Mouse (Mus musculus): ENCODE measurements around the gene Stard9.
A peak's percentile ranks its signal among the peaks of the same experiment; 100 is the strongest.
"Not testable (repeated sequence)": the region's sequence is repeated elsewhere in the genome, so short reads cannot be mapped to it uniquely, and the experiment has no call there.

Stard9 gene

GRCm38 (mm10) chr2:120654693-120655092 is 25.8 kb downstream of the Stard9 start:
- no peak for DNase-seq (ENCODE audit: low spot score)

- DNase-seq (ENCODE audit: low spot score) = no peak
Observed at GRCm38 (mm10) chr2:120655905-120656304, 27.0 kb downstream of the Stard9 start.

GRCm38 (mm10) chr2:120656711-120657110 is 27.8 kb downstream of the Stard9 start:
- DNase-seq (ENCODE audit: low spot score) = no peak

GRCm38 (mm10) chr2:120658486-120658885 is 29.6 kb downstream of the Stard9 start:
- no peak for DNase-seq (ENCODE audit: low spot score)

GRCm38 (mm10) chr2:120659318-120659717 is 30.4 kb downstream of the Stard9 start:
- no peak for DNase-seq (ENCODE audit: low spot score)

DNA sequence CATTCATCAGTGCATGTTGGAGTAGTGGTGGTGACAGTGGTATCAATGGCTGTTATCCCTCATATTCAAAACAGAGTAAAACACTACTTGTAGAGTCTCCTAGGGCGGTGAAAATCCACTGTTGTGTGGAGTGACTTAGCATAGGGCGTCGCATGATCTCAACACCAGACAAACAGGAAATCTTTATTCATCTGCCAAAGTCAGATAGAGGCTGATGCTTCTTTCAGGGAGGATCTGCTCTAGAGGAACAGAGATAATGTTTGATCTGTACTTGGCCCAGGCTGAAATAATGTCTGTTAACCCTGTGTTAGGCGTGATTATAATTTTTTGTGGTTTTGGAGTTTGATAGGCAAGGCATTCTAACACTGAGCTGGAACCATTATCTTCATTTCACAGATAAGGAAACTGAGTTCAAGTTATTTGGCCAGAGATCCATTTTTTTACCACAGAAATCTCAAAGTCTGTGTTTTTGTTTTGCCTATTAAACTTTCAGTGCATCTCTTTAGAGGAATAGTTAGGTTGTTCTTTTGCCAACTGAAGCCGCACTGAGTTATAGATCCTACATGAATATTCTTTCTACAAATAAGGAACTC is 31.7 kb downstream of the Stard9 start:
- DNase-seq (ENCODE audit: low spot score) = no peak

- no peak for DNase-seq (ENCODE audit: low spot score)
Observed at GRCm38 (mm10) chr2:120662766-120663165, 33.8 kb downstream of the Stard9 start.

GRCm38 (mm10) chr2:120663491-120664154 is 34.7 kb downstream of the Stard9 start:
- DNase-seq (ENCODE audit: low spot score) = no peak

DNA sequence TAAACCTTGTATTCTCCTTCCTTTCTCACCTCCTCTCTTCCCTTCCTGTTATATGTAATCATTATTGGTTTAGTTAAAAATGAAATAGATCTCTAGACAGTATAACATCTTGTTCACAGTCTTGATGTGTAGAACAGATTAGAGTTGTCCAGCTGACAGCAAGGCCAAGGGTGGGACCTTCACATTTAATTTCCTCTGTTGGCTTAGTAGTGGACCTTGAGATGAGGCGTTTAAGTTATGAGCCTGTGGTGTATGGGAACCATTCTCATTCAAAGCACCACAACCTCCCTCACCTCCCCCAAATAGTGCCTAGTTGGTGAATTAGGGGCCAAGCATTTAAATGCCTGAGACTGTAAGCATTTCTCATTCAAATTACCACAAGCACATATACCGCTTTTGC is 38.5 kb downstream of the Stard9 start:
- DNase-seq (ENCODE audit: low spot score) = no peak

- no peak for DNase-seq (ENCODE audit: low spot score)
Observed at GRCm38 (mm10) chr2:120670253-120670652, 41.3 kb downstream of the Stard9 start.

GRCm38 (mm10) chr2:120681151-120681550 is 52.2 kb downstream of the Stard9 start:
- not testable (repeated sequence) for DNase-seq (ENCODE audit: low spot score)

DNA sequence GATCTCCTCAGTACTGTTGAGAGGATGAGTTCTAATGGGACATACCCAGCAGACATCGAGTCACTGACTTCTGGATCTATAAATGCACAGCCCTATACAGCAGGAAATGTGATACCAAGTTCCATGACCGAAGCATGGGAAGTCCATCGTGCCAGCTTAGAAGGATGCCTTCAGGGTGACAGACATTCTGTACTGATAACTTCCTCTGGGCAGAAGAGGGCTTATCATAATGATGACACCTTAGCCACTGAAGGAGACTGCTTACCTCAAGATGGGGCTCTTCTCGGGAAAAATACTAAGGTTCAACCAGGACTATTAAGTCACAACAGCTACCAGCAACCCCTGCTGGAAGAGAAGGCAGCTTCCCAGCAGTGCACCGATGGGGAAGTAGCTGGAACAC is 68.8 kb downstream of the Stard9 start:
- no peak for DNase-seq (ENCODE audit: low spot score)

GRCm38 (mm10) chr2:120700379-120700885 is 71.5 kb downstream of the Stard9 start:
- DNase-seq (ENCODE audit: low spot score) = no peak

GRCm38 (mm10) chr2:120702675-120703074 is 73.8 kb downstream of the Stard9 start:
- DNase-seq (ENCODE audit: low spot score) = no peak

- DNase-seq (ENCODE audit: low spot score) = no peak
Observed at GRCm38 (mm10) chr2:120707041-120707440, 78.1 kb downstream of the Stard9 start.

DNA sequence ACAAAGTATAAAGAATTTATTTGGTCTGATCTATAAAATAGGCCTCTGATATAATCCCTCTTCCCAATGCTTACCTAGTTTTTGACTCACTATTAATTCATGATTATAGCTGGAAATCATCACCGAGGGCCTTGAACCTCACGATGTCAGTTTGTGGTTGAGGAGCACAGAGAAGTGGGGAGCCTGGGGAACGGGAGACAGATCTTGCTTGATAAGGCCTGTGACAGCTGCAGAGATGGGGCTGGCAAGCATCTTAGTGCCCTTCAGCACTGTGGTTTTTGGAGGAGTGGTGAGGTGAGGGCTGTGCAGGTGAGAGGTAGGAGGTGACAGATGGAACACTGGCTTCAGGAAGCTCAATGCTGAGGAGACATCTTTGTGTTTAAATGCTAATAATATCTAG is 81.2 kb downstream of the Stard9 start:
- DNase-seq (ENCODE audit: low spot score) = no peak

- DNase-seq (ENCODE audit: low spot score) = peak; percentile 45
Observed at GRCm38 (mm10) chr2:120710948-120711347, 82.0 kb downstream of the Stard9 start.

DNA sequence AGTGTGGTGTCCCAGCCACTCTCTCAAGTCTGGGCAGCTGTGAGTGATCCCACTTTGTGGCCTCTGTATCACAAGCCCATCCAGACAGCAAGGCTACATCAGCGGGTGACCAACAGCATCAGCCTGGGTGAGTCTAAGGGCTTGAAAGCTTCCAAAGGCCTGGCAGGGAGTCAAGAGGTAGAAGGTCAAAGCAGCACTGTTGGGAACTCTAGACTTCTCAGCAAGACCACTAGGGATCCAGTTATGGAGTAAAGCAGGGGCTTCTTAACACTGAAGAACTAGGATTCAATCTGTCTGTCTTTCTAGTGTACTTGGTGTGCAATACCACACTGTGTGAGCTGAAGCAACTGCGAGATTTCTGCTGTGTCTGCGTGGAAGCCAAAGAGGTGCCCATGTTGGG is 84.5 kb downstream of the Stard9 start:
- DNase-seq (ENCODE audit: low spot score) = no peak

GRCm38 (mm10) chr2:120718496-120718895 is 89.6 kb downstream of the Stard9 start:
- DNase-seq (ENCODE audit: low spot score) = no peak

DNA sequence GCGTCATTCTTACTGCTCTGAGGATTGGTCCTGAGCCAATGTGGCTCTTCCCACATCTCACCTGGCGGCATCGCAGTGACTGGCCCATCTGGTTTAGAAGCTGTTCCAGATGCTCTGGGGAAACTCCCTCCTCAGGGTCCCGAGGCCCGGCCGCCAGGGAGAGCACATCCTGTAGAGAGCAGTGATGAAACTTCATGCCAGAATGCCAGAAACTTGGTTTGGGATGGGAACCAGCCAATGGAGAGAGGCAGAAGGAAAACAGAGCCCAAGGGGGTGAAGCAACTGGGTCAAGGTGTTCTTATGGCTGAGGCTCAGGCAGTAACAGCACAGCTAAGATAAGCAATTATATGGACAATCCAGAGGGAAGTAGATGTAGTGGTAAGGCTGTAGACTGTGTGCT is 91.9 kb downstream of the Stard9 start:
- DNase-seq (ENCODE audit: low spot score) = no peak

- no peak for DNase-seq (ENCODE audit: low spot score)
Observed at GRCm38 (mm10) chr2:120721911-120722310, 93.0 kb downstream of the Stard9 start.

GRCm38 (mm10) chr2:120722491-120722890 is 93.6 kb downstream of the Stard9 start:
- no peak for DNase-seq (ENCODE audit: low spot score)

GRCm38 (mm10) chr2:120723621-120724020 is 94.7 kb downstream of the Stard9 start:
- DNase-seq (ENCODE audit: low spot score) = no peak

DNA sequence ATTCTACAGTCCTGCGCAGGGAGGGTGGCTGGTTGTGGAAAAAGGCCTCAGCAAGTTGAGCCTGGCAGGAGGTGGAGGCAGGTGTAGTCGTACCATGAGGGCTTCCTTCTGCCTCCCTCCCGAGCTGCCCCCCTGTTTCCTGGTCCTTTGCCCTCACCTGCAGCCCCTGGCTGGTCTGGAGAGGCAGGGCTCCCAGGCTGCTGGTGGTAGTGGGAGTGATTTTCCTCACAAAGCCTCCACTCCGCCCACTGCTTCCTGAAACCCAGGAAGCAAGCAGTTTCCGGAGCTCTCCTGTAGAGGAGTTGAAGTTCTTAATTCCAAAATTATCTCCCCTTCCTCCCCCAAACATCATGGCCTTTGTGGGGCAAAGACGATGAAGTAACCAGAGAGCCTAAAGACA is 95.3 kb downstream of the Stard9 start:
- DNase-seq (ENCODE audit: low spot score) = no peak

All from ovary, postnatal 36 days (tissue).